Mouse (Mus musculus): ENCODE measurements around the gene Cdhr5. TPM values are rescaled to one million over a fixed set of nuclear protein-coding genes. Genes with fewer than 3 reads are reported as not detected.

Cdhr5 gene
- polyA plus RNA-seq (2017; shearing (Covaris generic)) = not detected

GRCm38 (mm10) chr7:141276546-141276945 lies at the start of gene Cdhr5:
Gene Cdhr5, minus strand, starts transcription at chr7:141276786.

GRCm38 (mm10) chr7:141291921-141292582 lies 15.5 kb upstream of the Cdhr5 start, which contains the start of gene Drd4:
Gene Drd4, plus strand, starts transcription at chr7:141292006.

GRCm38 (mm10) chr7:141278766-141279590 lies 2.4 kb upstream of the Cdhr5 start, which contains the start of gene Sct:
Gene Sct, minus strand, starts transcription at chr7:141279133.

GRCm38 (mm10) chr7:141265739-141266561 lies 10.6 kb downstream of the Cdhr5 start, which contains the start of gene Irf7:
Gene Irf7, minus strand, starts transcription at chr7:141266481.

GRCm38 (mm10) chr7:141228279-141229067 lies 48.1 kb downstream of the Cdhr5 start, which contains the start of gene Phrf1:
Gene Phrf1, plus strand, starts transcription at chr7:141228784.

Other genes starting within 250 kb of the Cdhr5 start
- not detected for gene Gm17387, start 247.7 kb downstream of the Cdhr5 start, polyA plus RNA-seq (2017; shearing (Covaris generic))
- gene B4galnt4, start 215.7 kb downstream of the Cdhr5 start, polyA plus RNA-seq (2017; shearing (Covaris generic)) = 13.8 TPM
- 330 TPM for gene Pkp3, start 198.6 kb downstream of the Cdhr5 start, polyA plus RNA-seq (2017; shearing (Covaris generic))
- gene Sigirr, start 176.2 kb downstream of the Cdhr5 start, polyA plus RNA-seq (2017; shearing (Covaris generic)) = 240 TPM
- 0.54 TPM for gene Ano9, start 159.0 kb downstream of the Cdhr5 start, polyA plus RNA-seq (2017; shearing (Covaris generic))
- 17.4 TPM for gene Ptdss2, start 154.4 kb downstream of the Cdhr5 start, polyA plus RNA-seq (2017; shearing (Covaris generic))
- gene Rnh1, start 103.9 kb downstream of the Cdhr5 start, polyA plus RNA-seq (2017; shearing (Covaris generic)) = 160 TPM
- 4.6 TPM for gene Hras, start 82.8 kb downstream of the Cdhr5 start, polyA plus RNA-seq (2017; shearing (Covaris generic))
- 3.6 TPM for gene Lrrc56, start 82.6 kb downstream of the Cdhr5 start, polyA plus RNA-seq (2017; shearing (Covaris generic))
- gene Lmntd2, start 62.7 kb downstream of the Cdhr5 start, polyA plus RNA-seq (2017; shearing (Covaris generic)) = 14.3 TPM
- 22.1 TPM for gene Rassf7, start 60.9 kb downstream of the Cdhr5 start, polyA plus RNA-seq (2017; shearing (Covaris generic))
- gene Phrf1, start 48.0 kb downstream of the Cdhr5 start, polyA plus RNA-seq (2017; shearing (Covaris generic)) = 130 TPM
- gene Irf7, start 10.3 kb downstream of the Cdhr5 start, polyA plus RNA-seq (2017; shearing (Covaris generic)) = 110 TPM
- not detected for gene Sct, start 2.3 kb upstream of the Cdhr5 start, polyA plus RNA-seq (2017; shearing (Covaris generic))
- not detected for gene Drd4, start 15.2 kb upstream of the Cdhr5 start, polyA plus RNA-seq (2017; shearing (Covaris generic))
- 14.8 TPM for gene Deaf1, start 50.9 kb upstream of the Cdhr5 start, polyA plus RNA-seq (2017; shearing (Covaris generic))
- 37.9 TPM for gene Tmem80, start 51.0 kb upstream of the Cdhr5 start, polyA plus RNA-seq (2017; shearing (Covaris generic))
- gene Eps8l2, start 62.1 kb upstream of the Cdhr5 start, polyA plus RNA-seq (2017; shearing (Covaris generic)) = not detected
- 364 TPM for gene Taldo1, start 115.4 kb upstream of the Cdhr5 start, polyA plus RNA-seq (2017; shearing (Covaris generic))
- gene Gatd1, start 137.3 kb upstream of the Cdhr5 start, polyA plus RNA-seq (2017; shearing (Covaris generic)) = 82.8 TPM
- 0.38 TPM for gene Cend1, start 152.7 kb upstream of the Cdhr5 start, polyA plus RNA-seq (2017; shearing (Covaris generic))
- gene Slc25a22, start 161.1 kb upstream of the Cdhr5 start, polyA plus RNA-seq (2017; shearing (Covaris generic)) = 75.3 TPM
- 10.2 TPM for gene Pidd1, start 167.2 kb upstream of the Cdhr5 start, polyA plus RNA-seq (2017; shearing (Covaris generic))
- 1,938 TPM for gene Rplp2, start 170.6 kb upstream of the Cdhr5 start, polyA plus RNA-seq (2017; shearing (Covaris generic))
- gene Pnpla2, start 178.4 kb upstream of the Cdhr5 start, polyA plus RNA-seq (2017; shearing (Covaris generic)) = 87.0 TPM
- 0.62 TPM for gene Cracr2b, start 184.3 kb upstream of the Cdhr5 start, polyA plus RNA-seq (2017; shearing (Covaris generic))
- 7.4 TPM for gene Cd151, start 190.6 kb upstream of the Cdhr5 start, polyA plus RNA-seq (2017; shearing (Covaris generic))
- gene Polr2l, start 198.3 kb upstream of the Cdhr5 start, polyA plus RNA-seq (2017; shearing (Covaris generic)) = 30.8 TPM
- 3.1 TPM for gene Tspan4, start 198.5 kb upstream of the Cdhr5 start, polyA plus RNA-seq (2017; shearing (Covaris generic))